Mouse (Mus musculus) cerebral cortex, adult 2 months (tissue): Measurements from ENCODE around the gene Stac3.

Experiments used
- WGBS: fragments of 180-500 bp; shearing (Covaris S2); methylation state at CpG from one replicate; pipeline ENCODE4 v1.1.7; 2018; 5-methylcytosine and 5-hydroxymethylcytosine counted together

The Stac3 gene

DNA sequence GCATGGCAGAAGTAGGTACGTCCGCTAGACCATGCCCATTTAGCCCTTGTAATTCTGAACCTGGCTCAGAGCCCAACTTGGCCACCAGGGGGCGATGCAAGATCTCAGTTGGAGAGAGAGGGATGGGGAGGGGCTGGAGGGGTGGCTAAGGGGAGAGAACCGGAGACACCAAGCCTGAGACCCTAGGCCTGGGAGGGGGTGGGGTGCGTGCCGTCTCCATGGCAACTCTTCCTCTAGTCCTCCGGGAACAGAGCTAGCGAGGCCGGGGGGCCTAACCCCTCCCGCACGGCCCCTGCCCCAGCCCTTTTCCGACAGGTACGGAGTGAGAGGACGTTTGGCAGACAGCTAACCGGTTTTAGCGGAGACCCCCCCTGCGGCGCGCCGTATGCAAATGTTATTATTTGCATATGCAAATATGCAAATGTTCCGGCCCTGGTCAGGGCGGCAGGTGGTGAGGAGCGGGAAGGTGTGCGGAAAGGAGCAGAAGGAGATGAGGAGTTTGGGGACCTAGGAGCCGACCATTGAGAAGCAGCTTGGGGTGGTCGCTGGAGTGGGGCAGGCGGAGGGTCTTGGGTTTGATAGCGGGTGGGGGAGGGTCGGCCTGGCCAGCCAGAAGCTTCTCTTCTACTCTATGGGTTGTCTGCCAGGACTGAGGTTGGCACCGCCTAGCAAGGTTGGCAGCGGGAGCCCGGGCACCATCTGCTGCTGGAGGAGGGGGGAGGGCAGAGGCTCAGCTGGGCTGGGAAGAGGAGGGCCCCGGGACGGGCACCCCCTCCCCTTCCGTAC, 7.8 kb downstream of the Stac3 start:
- 2% methylated on average over 35 of the region's 35 CpGs for WGBS

DNA sequence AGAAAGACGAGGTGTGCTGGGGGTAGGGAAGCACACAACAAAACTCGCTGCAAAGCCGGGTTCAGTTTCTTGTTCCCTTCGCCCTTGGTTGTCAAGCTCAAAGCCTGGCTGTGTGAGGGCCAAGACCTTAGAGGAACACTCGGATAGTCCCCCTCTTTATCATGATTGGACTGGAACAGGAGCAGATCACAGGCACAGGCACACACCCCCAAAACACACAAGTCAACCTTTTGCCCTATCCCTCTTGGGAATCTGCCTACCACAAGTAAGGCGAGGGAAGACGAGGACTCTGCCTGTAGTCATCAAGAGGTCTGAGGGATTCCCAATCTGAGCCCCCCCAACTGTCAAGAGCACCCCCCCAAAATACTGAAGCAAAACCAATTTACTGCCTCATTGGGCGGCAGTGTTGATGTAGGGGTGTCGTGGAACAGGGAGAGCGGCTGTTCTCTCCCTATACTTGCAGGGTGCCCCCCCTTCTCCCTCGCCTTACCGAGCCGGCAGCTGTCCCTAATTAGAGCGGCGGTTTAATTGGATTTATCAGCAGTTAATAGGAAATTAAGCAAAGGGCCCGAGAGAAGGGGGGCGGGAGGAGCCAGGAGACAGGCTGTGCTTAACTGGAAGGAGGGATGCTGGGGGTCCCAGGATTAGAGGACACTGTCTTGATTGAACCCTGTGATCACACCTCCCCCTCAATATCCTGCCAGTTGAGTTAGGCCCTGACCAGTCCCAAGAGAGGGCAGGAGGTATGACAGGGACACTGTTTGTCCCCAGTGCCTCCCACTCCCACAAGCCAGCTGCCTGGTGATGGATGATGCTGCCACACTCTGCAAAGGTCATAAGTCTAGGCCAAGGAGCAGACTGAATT, 8.6 kb downstream of the Stac3 start:
- whole genome bisulfite sequencing, result 31% methylated on average over 17 of the region's 17 CpGs

DNA sequence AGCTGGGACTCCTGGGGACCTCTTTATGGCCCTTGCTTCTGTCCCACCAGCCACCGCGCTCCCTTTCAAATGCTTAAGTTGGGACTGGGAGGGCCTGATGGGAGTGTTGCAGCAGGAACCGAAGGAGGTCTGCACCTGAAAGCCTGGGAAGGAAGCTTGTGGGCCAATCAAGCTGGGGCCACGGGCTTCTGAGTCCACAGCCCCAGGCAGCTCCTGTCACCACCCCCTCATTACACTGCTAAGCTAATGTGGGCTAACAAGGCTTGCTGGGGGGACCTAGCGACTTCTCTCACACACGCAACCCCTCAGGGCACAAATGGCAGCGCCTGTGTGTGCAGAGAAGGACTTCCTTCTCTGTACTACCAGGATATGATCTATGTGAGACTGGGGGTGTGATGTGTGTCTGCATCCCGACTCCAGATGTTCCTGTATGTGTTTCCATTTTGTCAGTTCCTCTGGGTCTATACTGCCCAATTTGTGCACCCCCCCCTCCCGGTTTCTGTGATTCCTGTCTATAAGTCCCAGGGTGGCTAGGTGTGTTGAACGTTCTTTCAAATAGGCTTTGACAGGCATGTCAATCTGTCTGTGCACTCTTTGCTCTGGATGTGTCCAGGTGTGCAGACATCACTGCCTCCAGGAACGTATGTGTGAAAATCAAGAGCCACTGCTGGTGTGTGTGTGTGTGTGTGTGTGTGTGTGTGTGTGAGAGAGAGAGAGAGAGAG, 9.6 kb downstream of the Stac3 start:
- WGBS, result 32% methylated on average over 11 of the region's 11 CpGs

DNA sequence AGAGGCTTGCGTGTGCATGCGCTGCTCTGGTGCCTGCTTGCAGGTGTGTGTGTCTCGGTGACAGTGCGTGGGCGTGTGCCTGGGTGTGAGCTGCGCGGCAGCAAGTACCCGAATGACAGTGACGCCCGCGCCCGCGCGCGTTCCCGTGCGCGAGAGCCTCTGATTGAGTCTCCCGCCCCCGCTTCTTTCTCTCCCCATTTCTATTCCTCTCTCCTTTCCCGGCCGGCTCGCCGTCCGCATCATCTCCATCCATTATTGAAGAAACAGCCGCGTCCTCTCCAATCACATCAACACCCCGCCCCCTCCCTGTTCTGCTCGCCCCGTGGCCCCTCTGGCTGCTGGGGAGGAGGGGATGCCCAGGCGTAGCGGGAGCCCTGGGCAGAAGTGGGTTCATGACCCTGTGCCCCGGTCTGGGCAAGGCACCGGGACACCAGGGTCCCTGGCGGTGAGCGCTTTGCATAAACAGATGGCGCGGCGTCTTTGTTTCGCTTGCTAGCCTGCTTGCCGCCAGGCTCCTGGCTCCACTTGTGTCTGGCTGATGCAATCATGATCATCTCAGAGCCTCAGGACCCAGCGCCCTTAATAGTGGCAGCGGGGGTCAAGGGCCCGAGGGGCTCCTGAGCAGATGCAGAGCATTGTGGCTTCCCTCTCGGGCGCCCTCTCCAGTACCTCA, 10.3 kb downstream of the Stac3 start:
- WGBS, result under 1% methylated on average over 37 of the region's 46 CpGs

DNA sequence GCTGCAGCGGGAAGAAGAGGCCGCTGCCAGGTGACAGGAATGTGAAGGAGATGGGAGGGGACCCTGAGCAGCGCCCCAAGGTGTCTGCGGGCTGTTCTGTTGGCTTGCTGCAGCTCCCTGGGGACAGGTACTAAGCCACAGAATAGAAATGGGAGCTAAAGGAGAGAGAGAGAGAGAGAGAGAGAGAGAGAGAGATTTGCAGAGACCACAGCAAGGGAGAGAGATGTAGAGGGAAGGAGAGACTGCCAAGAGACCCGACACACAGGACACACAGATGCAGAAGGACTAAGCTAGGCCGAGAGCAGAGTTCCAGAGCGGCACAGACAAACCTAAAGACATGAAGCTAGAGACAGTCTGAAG, 10.8 kb downstream of the Stac3 start:
- WGBS, result 3% methylated on average over 7 of the region's 7 CpGs

DNA sequence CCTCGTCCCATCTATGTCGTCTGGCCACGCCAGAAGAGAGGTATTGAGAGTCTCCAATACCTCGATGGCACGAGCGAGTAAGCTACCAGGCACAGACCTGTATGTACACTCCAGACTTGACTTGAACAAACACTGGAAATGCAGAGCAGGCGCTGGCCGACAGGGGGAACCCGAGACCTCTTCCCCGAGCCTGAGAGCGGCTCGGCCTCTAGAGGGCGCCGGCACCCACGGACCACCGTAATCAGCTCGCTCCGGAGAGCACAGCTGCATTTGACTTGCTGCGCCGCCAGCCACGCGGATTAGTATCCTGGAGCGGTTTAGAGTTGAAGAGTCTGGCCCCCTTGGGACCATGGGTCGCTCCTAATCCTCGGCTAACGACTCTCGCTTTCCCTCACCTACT, 11.3 kb downstream of the Stac3 start:
- WGBS, result under 1% methylated on average over 27 of the region's 27 CpGs

DNA sequence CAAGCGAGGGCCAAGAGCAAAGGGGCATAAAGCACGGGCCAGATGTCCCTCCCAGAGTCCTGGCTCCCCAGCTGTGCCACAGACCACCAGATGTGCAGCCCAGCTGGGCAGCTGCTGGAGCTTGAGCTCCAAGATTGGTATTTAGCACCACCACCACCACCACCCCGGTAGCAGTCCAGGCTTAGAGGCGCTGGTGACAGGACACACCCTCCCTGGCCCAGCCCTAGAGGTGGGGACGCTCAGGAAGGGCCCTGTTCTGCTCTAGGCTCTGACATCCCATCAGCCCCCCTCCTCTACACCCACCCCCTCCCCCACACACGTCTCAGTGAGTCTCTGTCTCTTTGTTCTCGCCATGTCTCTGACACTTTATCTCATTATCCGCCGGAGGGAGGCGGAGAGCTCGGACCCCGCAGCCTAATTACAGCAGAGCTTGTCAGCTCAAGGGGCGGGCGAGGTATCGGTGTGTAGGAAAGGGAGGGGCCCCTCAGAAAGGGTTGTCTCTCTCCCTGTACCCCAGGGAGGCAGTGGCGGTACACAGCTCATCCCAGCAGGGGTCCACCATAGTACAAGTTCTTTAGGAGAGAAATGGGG, 12.1 kb downstream of the Stac3 start:
- WGBS, result 6% methylated on average over 16 of the region's 16 CpGs

DNA sequence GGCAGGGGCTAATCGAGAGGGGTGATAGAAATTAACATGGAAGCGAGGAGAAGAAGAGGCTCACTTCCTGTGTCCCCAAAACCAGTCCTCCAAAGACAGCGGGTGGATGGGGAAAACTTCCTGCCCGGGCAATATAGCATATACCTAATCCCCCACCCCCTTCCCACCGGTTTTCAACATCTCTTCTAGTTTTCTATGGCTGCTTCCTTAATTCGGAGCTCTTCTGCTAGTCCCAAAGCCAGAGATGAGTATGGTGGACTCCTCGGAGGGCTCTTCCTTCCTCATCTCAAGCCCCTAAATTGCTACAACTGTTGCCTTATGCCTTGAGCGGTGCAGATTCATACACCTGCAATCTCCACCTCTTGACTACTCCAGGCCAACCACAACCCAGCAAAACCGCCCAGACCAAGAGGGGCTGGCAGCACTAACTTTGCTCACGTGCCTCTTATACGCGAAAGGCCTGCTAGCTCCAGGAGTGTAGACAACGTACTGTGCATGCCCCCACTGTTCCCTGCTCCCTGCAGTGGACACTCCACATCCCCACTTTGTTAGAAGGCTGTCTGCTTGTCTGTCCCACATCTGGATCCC, 12.7 kb downstream of the Stac3 start:
- WGBS, result 51% methylated on average over 13 of the region's 13 CpGs

DNA sequence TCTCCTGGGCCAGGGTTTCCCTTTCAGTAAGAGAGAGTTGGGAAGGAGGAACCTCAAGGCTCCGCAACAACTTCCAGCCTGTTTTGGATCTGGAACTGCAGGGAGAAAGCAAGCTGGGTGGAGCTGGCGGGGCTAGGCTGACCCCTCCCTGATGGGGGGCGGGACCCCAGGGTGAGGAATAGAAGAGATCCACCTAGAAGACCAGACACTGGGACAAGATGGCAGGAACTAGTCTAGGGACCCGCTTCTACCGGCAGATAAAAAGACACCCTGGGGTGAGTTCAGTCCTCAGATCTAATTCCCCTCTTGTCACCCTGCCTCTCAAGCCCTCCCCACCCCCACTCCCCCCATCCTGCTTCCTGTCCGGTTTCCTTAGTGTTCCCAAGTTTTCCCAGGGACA, 13.3 kb downstream of the Stac3 start, which contains the start of gene Ndufa4l2:
TSS of gene Ndufa4l2 (plus strand) at position 204 of the 400 bp plus-strand sequence.
- 43% methylated on average over 6 of the region's 6 CpGs for WGBS

DNA sequence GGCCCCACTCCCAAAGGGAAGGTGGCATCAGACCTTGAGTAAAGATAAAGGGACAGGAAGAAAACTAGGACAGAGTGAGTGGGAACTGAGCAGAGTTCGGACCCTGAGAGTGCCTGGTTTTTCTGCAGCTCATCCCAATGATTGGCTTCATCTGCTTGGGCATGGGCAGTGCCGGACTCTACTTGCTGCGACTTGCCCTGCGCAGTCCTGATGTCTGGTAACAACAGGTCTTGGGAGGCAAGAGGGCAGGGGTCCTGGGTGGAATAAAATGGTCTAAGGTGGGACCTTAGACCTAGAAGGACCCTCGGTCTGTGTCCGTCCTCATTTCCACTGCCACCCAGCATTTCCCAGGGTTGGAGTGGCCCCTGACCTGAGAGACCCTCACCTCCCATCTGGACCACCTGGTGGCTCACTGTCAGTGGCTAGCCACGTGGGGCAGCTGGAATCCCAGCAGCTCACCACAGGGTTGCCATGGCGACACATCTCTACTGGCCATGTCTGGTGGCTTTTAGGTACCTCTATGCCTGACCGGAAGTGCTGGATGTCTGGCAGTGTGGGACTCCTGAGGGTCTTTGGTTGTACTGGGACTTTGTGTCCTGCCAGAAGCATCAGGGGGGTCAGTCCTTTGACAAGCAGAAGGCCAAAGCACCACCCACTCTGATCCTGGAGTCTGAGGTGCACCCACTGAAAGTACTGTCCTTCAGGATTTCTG, 13.9 kb downstream of the Stac3 start:
- 52% methylated on average over 9 of the region's 9 CpGs for WGBS

DNA sequence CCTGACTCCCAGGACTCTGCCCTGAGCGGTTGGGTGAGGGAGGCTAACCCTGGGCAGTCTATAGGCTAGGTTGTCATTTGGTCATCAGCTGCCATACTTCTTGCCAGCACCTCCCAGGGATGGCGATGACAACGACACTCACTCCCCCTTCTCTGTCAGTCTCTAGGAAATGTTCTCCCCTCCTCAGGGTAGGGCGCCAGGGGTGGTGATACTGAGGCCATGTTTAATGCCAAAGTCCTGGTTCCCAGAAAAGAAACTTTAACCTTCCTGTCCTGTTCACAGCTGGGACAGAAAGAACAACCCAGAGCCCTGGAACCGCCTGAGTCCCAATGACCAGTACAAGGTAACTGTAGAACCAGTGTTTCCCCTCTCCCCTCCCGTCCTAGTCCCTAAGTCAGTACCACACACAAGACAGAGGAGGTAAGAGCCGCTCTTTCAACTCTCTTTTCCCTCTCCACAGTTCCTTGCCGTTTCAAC, 14.5 kb downstream of the Stac3 start:
- 66% methylated on average over 8 of the region's 8 CpGs for WGBS

DNA sequence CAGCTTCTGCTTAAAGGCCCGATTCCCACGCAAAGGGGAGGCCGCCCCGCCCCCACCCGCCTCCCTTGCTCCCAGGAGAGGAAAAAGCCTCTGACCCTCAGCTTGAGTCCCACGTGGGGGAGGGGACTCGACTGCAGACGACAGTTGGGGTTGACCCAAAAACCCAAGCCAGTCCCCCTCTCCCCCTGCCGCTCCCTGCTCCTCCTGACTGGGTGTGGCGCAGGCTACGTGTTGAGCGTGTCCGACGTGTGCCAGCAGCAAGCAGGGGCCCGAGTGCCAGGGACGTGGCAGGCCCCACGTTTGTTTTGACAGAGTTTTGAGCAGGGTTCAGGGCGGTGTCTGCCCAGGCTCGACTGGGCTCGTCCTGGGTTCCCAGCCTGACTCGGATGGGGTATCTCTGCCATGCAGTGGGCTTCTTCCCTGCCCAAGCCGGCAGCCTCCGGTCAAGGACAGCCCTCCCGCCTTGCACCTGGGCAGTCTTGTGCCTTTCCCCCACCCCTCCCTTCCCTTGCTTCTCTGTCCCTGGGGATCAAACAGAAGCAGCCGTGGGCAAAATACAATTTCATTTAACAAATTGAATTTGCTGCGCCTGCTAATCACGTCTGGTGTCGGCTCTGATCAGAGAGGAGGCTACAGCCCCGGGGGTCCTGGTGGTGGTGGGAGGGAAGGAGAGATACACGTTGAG, 15.2 kb downstream of the Stac3 start:
- 46% methylated on average over 30 of the region's 30 CpGs for WGBS

DNA sequence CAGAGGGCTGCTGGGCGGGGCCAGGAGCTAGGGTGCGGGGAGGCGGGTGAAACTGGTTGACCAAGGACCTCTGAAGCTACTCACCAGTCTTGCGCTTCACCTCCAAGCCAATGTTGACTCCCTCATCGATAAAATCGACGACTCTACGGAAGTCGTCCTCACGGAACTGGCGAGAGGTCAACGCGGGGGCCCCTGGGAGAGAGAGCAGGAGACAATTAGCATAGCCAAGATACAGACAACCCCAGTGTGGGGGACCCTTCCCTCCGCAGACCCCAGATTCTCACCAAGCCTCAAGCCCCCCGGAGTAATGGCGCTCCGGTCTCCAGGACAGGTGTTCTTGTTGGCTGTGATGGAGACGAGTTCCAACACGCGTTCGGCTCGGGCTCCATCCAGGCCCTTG, 16.5 kb downstream of the Stac3 start:
- WGBS, result 95% methylated on average over 22 of the region's 22 CpGs

DNA sequence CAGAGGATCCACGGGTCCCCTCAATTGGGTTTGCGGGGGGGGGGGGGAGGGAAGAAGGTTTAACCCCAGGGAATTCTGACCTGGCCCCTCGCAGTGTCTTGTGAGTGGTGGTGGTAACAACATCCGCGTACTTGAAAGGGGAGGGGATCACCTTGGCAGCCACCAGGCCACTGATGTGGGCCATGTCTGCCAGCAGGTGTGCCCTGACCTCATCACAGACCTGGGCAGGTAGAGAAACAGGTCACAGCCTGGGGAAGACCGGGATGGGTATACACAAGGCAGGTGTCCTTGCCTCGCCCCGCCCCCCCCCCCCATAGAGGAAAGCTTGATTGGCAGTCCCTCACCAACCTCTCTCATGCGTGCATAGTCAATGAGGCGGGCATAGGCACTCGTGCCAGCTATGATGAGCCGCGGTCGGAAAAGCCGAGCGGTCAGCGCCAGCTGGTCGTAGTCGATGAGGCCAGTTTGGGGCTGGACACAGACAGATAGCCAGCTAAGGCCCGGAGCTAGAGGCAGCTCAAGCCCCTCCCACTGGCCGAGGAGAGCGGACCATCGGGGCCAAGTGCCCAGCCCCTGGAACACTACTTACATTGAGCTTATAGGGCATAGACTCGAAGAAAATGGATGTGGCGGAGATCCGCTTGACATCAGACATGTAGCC, 17.7 kb downstream of the Stac3 start:
- WGBS, result 92% methylated on average over 26 of the region's 26 CpGs

DNA sequence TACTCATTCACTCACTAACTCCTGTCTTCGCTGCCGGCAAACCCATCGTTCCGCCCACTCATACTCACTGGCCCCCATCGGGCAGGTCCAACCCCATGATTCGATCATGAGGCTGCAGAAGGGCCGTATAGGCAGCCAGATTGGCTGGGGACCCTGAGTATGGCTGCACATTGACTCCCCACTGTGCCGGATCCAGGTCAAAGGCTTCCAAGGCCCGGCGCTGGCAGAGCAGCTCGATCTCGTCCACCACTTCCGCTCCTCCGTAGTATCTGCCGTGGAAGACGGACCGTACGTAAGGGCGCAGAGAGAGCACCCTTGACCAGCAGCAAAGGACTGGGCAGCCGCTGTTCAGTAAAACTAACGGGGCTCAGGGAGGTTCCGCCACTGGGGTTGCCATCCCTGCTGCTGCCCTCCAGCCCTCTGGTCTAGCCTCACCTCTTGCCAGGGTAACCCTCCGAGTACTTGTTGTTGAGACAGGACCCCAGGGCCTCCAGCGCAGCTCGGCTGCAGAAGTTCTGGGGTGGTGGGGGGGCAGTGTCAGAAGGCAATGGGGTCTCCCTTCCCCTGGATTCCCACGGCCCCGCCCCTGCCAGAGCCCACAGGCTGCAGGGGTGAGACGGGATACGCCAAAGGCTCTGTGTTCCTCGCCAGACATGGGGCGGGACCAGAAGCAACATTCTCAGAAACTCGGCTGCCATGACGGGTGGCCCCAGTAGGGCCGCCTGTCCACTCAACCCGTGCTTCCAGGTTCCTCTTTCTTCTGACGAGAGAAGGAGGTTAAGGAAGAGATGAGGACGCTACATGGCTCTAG, 18.6 kb downstream of the Stac3 start:
- WGBS, result 94% methylated on average over 37 of the region's 37 CpGs

DNA sequence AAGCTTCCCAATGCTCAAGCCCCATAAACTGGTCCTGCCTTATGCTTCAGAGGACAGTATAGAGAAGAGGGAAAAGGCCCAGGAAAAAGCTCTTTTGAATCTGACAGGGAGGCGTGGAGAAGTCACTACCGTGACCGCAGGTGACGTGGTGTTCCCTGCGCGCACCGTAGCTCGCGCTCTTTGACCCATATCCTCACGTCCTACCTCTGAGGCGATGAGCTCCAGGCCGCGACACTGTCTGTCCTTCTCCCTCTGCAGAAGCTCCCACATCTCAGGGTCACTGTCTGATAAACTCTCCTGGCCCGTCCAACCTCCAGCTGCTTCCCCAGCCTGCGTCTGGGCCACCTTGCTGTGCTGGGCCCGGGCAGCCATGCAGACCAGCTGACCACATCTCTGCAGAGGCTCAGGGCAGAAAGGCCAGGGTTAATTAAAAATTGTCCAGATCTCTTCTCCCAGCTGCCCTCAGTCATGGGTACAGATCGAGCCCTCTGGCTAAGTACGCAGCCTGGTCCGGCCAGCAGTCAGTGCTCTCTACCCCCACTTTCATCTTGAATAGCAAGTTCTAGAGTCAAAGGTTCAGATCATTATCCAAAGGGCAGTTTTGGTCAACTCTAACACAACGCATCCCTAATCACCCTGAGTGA, 19.4 kb downstream of the Stac3 start:
- 90% methylated on average over 20 of the region's 20 CpGs for WGBS

DNA sequence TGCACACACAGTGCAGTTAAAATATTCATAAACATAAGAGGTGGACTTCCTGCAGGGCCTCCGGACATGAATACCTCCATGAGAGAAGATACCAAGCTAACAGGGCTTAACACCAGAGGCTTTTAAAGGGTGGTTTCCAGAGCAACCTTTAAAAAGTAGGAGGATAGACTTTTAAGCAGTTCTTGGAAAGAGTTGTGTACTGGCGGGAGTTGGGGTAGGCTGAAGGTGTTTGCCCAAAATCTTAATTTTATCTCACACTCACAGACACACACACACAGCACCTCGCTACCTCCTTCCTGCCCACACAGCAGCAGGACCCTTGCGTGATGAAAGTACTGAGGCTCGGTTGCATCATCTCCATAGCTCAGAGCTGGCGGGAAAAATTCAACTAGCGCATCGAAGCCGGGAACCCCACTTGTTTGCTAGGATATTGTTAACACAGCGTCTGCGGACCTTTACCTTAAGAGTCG, 20.2 kb downstream of the Stac3 start:
- 6% methylated on average over 12 of the region's 12 CpGs for WGBS
